Mouse (Mus musculus) Patski (cell line): Measurements from ENCODE around the gene Ctnnal1. TPM values are rescaled to one million over a fixed set of nuclear protein-coding genes. Genes with fewer than 3 reads are reported as not detected.
A peak's percentile ranks its signal among the peaks of the same experiment; 100 is the strongest.

Experiments used
- ATAC-seq: fragments of 100-300 bp; one replicate; pipeline ENCODE4 v1.8.0; 2021
- CTCF ChIA-PET: fragments of 350-600 bp; sonication (Branson Sonifier 250); formaldehyde crosslinking; loops from one replicate; lab custom pipeline; 2022; ENCODE audit warnings: inconsistent platforms; lab: Charles Lee
- POLR2A ChIA-PET: fragments of 350-600 bp; sonication (Branson Sonifier 250); formaldehyde crosslinking; loops from one replicate; lab custom pipeline; 2022; ENCODE audit warnings: antibody characterized with exemption, inconsistent platforms; lab: Charles Lee
- DNase-seq: peaks from one replicate; pipeline ENCODE4 v3.0.0-alpha.2; 2011; ENCODE audit warnings: low read depth, low spot score
- H3K27me3 ChIP-seq: fragments of 371-371 bp; one replicate; pipeline ENCODE4 v1.5.1; 2021
- CTCF ChIP-seq: fragments of 100-300 bp; IDR thresholded peaks from one replicate; pipeline ENCODE4 v1.5.1; 2021
- in situ Hi-C: fragments of 300-500 bp; cut with MboI; formaldehyde crosslinking; loops from 3 replicates; pipeline ENCODE4 v1.11.1; 2018; ENCODE audit warnings: low pct_unique_long_range_greater_than_20kb, mixed read lengths
- polyA plus RNA-seq: library from polyadenylated mRNA; unstranded; gene quantifications from one replicate; pipeline ENCODE4 v1.2.3, GENCODE M21; 2021

The Ctnnal1 gene
- polyA plus RNA-seq, 1 experiment from 2014 or later, result 33.7 TPM

DNA sequence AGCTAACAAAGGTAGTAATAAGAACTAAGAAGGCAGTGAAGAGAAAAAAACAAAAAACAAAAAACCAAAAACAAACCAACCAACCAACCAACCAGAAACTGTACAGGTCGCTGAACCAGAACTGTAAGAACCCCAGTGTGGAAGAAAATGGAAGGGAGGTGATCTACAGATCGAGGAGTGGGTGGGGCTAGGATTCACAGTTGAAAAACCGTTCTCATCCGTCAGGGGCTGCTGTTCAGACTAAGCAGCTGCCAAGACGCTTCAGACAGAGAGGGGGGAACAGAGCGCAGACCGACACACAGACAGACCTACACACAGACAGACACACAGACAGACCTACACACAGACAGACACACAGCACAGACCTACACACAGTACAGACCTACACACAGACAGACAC lies 22.5 kb downstream of the Ctnnal1 start:
- DNase-seq, result no peak
- POLR2A ChIA-PET, result no interaction called here
- in situ Hi-C loops, result no loop called here
- CTCF ChIA-PET, result interaction anchor here (1.4 kb wide), 1 partner anchor 10 kb away, joined by 3 read pairs; no protein-coding TSS in a partner anchor
- TF ChIP-seq CTCF, result no peak
- ATAC-seq, result no peak
- H3K27me3 ChIP-seq, result no peaks in the 10 kb centered on the region

DNA sequence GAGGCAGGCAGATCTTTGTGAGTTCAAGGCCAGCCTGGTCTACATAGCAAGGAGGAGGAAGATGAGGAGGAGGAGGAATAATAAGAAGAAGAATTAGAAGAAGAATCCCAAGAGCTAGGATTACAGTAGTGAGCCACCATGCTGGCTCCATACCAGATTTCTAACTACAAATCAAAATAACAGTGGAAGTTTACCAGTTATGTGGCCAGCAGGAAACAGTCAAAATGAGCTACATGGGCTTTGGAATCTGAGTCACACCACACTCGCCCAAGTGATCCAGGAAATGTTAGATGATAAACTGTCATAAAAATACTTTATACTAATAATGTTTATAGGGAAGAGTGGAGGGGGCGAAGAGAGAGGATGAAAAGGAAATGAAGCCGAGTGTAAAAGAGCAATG lies 24.7 kb downstream of the Ctnnal1 start:
- CTCF ChIA-PET, result no interaction called here
- POLR2A ChIA-PET, result no interaction called here
- in situ Hi-C loops, result no loop called here
- ATAC-seq (no peak), DNase-seq (no peak)
- no peaks in the 10 kb centered on the region for H3K27me3 ChIP-seq
- TF ChIP-seq CTCF, result no peak

DNA sequence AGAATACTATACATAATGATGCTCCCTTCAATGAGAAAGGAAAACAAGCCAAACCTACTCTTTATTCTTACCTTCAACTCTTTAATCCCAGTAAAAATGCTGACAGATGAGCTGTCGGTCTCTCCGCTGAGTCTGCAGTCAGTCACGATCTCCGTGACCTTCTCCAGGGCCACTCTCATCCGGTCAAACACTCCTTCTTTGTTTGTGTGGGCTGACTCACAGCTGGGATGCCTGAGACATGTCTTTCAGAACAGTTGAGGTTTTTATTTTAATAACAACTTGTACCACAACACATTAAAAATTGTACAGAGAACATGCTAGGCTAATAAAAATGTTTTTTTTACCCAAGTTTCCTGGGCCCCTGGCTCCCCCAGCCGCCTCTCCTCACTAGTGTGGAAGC lies 27.3 kb downstream of the Ctnnal1 start:
- no peak for TF ChIP-seq CTCF
- H3K27me3 ChIP-seq, result no peaks in the 10 kb centered on the region
- ChIA-PET CTCF (interaction anchor here (1.3 kb wide), 1 partner anchor 9 kb away, joined by 4 read pairs; no protein-coding TSS in a partner anchor), POLR2A (no interaction called here)
- in situ Hi-C loops, result no loop called here
- DNase-seq, result no peak
- no peak for ATAC-seq

DNA sequence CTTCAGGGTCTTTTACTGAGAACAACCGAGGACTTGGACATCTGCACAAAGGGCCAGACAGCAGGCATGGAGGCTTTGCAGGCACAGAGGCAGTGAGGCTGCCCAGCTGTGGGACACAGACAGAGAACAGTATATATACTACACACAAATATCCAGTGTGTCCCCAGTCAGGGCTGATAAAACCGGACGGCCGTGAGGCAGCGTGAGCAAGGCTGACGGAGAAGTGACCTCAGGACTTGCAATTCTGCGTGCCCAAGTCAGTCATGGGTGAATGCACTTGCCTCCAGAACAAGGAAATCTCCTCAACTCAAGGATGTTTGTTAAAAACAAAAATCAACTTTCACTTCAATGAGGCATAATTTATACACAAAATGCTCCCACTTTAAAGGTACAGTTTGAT lies 33.0 kb downstream of the Ctnnal1 start:
- in situ Hi-C loops, result no loop called here
- DNase-seq, result no peak
- no peak for TF ChIP-seq CTCF
- ChIA-PET CTCF (no interaction called here), POLR2A (no interaction called here)
- ATAC-seq, result no peak
- no peaks in the 10 kb centered on the region for H3K27me3 ChIP-seq

DNA sequence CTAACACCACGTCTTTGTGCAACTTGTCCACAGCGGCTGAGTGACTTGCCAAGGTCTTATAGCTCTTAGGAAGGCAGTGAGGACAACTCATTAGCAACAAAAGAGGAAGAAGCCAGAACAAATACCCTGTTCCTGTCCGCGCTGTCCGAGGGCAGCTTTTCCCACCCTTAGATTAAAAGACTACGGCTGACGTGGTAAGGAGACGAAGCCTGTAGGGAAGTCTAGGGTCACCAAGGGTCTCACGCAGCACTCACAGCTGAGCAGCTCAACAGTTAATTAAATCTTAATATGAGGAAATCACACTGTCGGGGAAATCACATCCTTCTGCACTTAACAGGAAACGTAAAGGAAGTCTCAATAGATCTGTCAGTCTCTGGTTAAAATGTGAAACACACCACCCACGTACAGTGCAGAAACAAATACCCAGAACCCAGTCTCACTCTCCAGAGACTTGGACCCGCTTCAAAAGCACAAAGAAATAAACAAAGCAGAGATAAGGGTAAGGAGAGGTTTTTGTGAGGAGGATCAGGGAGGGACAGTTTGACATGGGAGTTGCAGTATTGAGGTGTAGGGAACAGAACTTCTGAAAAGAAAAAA lies 33.9 kb downstream of the Ctnnal1 start:
- CTCF ChIA-PET, result interaction anchor here (0.9 kb wide), 1 partner anchor 11 kb away, joined by 4 read pairs; no protein-coding TSS in a partner anchor
- in situ Hi-C loops, result no loop called here
- no peak for DNase-seq
- no peak for TF ChIP-seq CTCF
- POLR2A ChIA-PET, result no interaction called here
- no peaks in the 10 kb centered on the region for H3K27me3 ChIP-seq
- no peak for ATAC-seq

DNA sequence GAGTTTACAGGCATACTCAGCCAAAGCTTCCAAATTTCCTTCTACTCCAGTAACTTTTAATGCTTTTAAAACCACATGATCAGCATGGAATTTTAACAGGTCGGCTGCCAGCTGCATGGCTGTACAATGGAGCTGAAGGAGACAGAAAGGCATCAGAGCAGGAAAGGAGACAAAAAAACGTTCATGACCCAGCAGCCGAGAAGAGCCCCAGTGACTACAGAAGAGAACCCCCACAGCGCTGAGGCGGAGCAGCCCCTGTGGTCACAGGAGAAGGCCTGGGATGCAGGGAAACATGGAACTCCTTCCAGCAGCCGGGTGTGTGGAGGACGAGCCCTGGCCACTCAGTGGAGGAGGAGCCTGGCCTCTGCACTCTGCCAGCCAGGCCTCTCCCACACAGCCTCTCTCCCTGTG lies 35.5 kb downstream of the Ctnnal1 start:
- peak; percentile 86 for DNase-seq

DNA sequence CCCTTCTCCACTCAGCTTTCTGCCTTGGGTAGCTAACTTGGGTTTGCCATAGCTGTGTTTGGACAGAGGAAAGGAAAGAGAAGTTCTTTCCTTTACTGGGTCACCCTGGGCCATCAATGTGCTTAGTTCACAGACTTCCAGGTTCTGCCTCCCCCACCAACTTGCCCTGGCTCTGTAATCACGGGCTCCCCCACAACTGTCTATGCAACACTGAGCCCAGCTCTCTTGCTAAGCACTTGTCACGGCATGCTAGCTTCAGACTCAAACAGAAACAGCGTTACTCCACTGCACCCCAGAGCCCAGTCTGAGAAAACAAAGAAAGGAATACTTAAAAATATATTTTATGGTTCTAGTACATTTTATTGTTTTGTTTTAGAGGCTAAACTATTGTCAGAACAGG lies 36.1 kb downstream of the Ctnnal1 start:
- DNase-seq, result peak; percentile 27
- no peaks in the 10 kb centered on the region for H3K27me3 ChIP-seq
- in situ Hi-C loops, result no loop called here
- ATAC-seq, result peak; percentile 85
- POLR2A ChIA-PET, result interaction anchor here (0.9 kb wide), 1 partner anchor 26 kb away, joined by 3 read pairs; no protein-coding TSS in a partner anchor
- CTCF ChIA-PET, result interaction anchor here (0.8 to 1.8 kb wide), 7 partner anchors 9 to 25 kb away, joined by 3 to 8 read pairs (median 3); no protein-coding TSS in a partner anchor
- TF ChIP-seq CTCF, result no peak

More for the DNA sequence above, 35.5 kb downstream of the Ctnnal1 start:
- TF ChIP-seq CTCF, result no peak
- CTCF ChIA-PET, result interaction anchor here (0.8 to 1.8 kb wide), 5 partner anchors 10 to 25 kb away, joined by 3 to 8 read pairs (median 3); no protein-coding TSS in a partner anchor
- peak; percentile 85 for ATAC-seq
- in situ Hi-C loops, result no loop called here
- no peaks in the 10 kb centered on the region for H3K27me3 ChIP-seq
- POLR2A ChIA-PET, result interaction anchor here (0.9 kb wide), 1 partner anchor 25 kb away, joined by 3 read pairs; no protein-coding TSS in a partner anchor

DNA sequence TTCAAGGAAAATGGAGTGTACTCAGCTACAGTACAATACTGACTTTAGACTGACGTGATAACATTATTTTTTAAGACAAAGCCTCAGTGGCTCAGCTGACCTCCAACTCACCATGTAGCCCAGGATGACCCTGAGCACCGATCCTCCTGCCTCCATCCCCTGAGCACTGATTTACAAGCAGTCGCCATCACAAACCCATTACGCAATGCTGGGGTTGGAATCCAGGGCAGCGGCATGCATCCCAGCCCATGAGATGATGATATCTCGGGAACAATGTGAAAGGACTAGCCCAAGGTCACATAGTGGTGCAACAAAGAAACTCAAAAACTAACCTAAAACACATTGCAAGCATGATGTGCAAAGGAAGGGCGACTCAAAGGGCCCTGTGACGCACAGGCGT lies 40.8 kb downstream of the Ctnnal1 start:
- in situ Hi-C loops, result no loop called here
- no peaks in the 10 kb centered on the region for H3K27me3 ChIP-seq
- ATAC-seq (no peak), DNase-seq (no peak)
- POLR2A ChIA-PET, result no interaction called here
- CTCF ChIA-PET, result interaction anchor here (0.9 kb wide), 1 partner anchor 25 kb away, joined by 3 read pairs; no protein-coding TSS in a partner anchor
- TF ChIP-seq CTCF, result no peak

DNA sequence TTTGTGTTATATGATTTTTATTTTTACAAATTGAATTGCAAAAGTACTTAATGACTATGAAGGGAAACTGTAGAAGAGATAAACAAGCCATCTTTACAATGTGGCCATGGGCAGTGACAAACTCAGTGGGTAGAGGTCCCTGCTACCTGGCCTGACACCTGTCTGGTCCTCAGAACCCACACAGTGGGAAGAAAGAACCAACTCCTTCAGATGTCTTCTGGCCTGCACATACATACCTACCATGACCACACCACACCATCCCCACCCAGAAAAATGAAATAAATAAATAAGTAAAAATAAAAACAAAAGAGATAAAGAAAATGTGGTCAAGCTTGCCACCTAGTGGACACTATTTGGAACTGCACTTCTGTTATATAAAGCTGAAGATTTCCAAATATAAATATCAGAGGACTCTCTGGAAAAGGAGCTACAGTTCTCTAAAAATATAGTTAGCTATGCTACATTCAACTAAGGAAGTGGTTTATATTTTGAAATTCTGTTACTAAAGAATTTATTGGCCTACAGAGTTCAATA lies 44.9 kb downstream of the Ctnnal1 start:
- peak; percentile 49 for TF ChIP-seq CTCF
- no peak for DNase-seq
- in situ Hi-C loops, result no loop called here
- no peaks in the 10 kb centered on the region for H3K27me3 ChIP-seq
- CTCF ChIA-PET, result interaction anchor here (0.9 to 1.8 kb wide), 7 partner anchors 9 to 47 kb away, joined by 3 to 19 read pairs (median 4); partner anchors contain the start of genes Elp1 and Fam206a
- POLR2A ChIA-PET, result no interaction called here
- no peak for ATAC-seq

DNA sequence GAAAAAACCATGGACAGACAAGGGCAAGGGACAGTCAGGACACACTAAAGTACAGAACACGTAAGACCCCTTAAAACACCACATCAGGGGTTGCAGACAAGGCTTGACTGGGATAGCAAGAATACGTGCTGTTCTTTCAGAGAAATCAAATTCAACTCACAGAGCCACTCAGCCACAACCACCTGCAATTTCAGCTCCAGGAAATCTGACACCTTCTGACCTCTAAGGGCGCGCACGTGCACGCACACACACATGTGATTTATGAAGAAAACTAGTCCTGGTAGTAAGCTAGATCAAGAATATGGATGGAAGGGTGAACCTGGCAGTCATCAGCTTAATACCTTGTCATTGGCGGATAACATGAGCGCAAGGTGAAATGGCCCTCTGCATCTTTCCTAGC lies 49.9 kb downstream of the Ctnnal1 start:
- DNase-seq (no peak), ATAC-seq (no peak)
- in situ Hi-C loops, result no loop called here
- TF ChIP-seq CTCF, result no peak
- CTCF ChIA-PET, result interaction anchor here (0.7 to 0.8 kb wide), 2 partner anchors 12 to 13 kb away, joined by 3 read pairs; no protein-coding TSS in a partner anchor
- POLR2A ChIA-PET, result no interaction called here
- no peaks in the 10 kb centered on the region for H3K27me3 ChIP-seq

DNA sequence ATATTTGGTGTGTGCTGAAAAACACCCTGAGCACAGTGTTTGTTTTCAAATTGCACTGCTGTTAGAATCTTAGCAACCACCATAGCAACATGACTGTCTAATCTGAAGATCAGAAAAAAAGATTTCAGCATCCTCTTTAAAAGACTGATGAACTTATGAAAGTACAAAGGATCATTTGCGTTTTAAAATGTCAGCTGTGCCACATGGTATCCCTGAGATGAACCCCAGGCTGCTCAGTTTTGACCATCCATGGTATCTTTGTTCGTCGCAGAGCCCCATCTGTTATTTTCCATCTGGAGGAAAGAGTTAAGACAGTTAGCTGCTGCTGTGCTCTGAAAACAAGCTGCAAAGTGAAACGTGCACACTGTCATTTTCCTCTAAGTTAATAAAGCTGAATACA lies 52.9 kb downstream of the Ctnnal1 start:
- ChIA-PET POLR2A (no interaction called here), CTCF (interaction anchor here (1.0 to 3.5 kb wide), 2 partner anchors 8 to 16 kb away, joined by 3 to 19 read pairs; no protein-coding TSS in a partner anchor)
- ATAC-seq (no peak), DNase-seq (no peak)
- no peak for TF ChIP-seq CTCF
- in situ Hi-C loops, result no loop called here
- no peaks in the 10 kb centered on the region for H3K27me3 ChIP-seq
